Mouse (Mus musculus): ENCODE data around the gene Lman1l.

GRCm38 (mm10) chr9:57641775-57642550, 21.4 kb upstream of the Lman1l start:
- TF ChIP-seq POLR2A (IDR thresholded peaks at IDR 0.05; ENCODE audit: low read depth, low read length) (no peak), CTCF (IDR thresholded peaks at IDR 0.05; ENCODE audit: borderline replicate concordance, insufficient read depth, low read length) (no peak)
